Mouse (Mus musculus): ENCODE results near the gene Abtb1. TPM values are rescaled to one million over a fixed set of nuclear protein-coding genes. Genes with fewer than 3 reads are reported as not detected.
A peak's percentile ranks its signal among the peaks of the same experiment; 100 is the strongest.

The Abtb1 gene
- total RNA-seq, 2 experiments from 2014 or later = 49.9 to 178 TPM

- no peak for ATAC-seq (replicated peaks; ENCODE audit: low FRiP score, poor library complexity, severe bottlenecking)
These were observed 15.5 kb upstream of the Abtb1 start for GRCm38 (mm10) chr6:88857249-88857648.

GRCm38 (mm10) chr6:88855636-88856035 lies 13.9 kb upstream of the Abtb1 start:
- ATAC-seq (replicated peaks; ENCODE audit: low FRiP score, poor library complexity, severe bottlenecking) = peak; percentile 68; the same call in 1 of the 2 replicates

GRCm38 (mm10) chr6:88854509-88854908 lies 12.7 kb upstream of the Abtb1 start:
- no peak for ATAC-seq (replicated peaks; ENCODE audit: low FRiP score, poor library complexity, severe bottlenecking)

- ATAC-seq (replicated peaks; ENCODE audit: low FRiP score, poor library complexity, severe bottlenecking) = no peak
These were observed 8.2 kb upstream of the Abtb1 start for GRCm38 (mm10) chr6:88850034-88850433.

- peak; percentile 46; the same call in 1 of the 2 replicates for ATAC-seq (replicated peaks; ENCODE audit: low FRiP score, poor library complexity, severe bottlenecking)
These were observed 7.5 kb upstream of the Abtb1 start for GRCm38 (mm10) chr6:88849270-88849669.

- no peak for ATAC-seq (replicated peaks; ENCODE audit: low FRiP score, poor library complexity, severe bottlenecking)
These were observed 5.8 kb upstream of the Abtb1 start for GRCm38 (mm10) chr6:88847571-88847970.

- no peak for ATAC-seq (replicated peaks; ENCODE audit: low FRiP score, poor library complexity, severe bottlenecking)
These were observed 3.2 kb upstream of the Abtb1 start for GRCm38 (mm10) chr6:88844901-88845565.

GRCm38 (mm10) chr6:88843781-88844725 lies 2.3 kb upstream of the Abtb1 start:
- no peak for ATAC-seq (replicated peaks; ENCODE audit: low FRiP score, poor library complexity, severe bottlenecking)

- ATAC-seq (replicated peaks; ENCODE audit: low FRiP score, poor library complexity, severe bottlenecking) = no peak
These were observed 1.5 kb upstream of the Abtb1 start for GRCm38 (mm10) chr6:88843241-88843640.

- no peak for ATAC-seq (replicated peaks; ENCODE audit: low FRiP score, poor library complexity, severe bottlenecking)
These were observed 957 bp upstream of the Abtb1 start for GRCm38 (mm10) chr6:88842731-88843151.

GRCm38 (mm10) chr6:88841514-88841780 lies 337 bp downstream of the Abtb1 start:
- peak; percentile 37 for ATAC-seq (replicated peaks; ENCODE audit: low FRiP score, poor library complexity, severe bottlenecking)

GRCm38 (mm10) chr6:88840791-88841513 lies 832 bp downstream of the Abtb1 start:
- ATAC-seq (replicated peaks; ENCODE audit: low FRiP score, poor library complexity, severe bottlenecking) = no peak

- ATAC-seq (replicated peaks; ENCODE audit: low FRiP score, poor library complexity, severe bottlenecking) = no peak
These were observed 1.6 kb downstream of the Abtb1 start for GRCm38 (mm10) chr6:88840211-88840610.

- no peak for ATAC-seq (replicated peaks; ENCODE audit: low FRiP score, poor library complexity, severe bottlenecking)
These were observed 2.4 kb downstream of the Abtb1 start for GRCm38 (mm10) chr6:88839135-88839970.

- ATAC-seq (replicated peaks; ENCODE audit: low FRiP score, poor library complexity, severe bottlenecking) = no peak
These were observed 3.2 kb downstream of the Abtb1 start for GRCm38 (mm10) chr6:88838613-88839012.

- no peak for ATAC-seq (replicated peaks; ENCODE audit: low FRiP score, poor library complexity, severe bottlenecking)
These were observed 3.8 kb downstream of the Abtb1 start for GRCm38 (mm10) chr6:88837999-88838398.

- no peak for ATAC-seq (replicated peaks; ENCODE audit: low FRiP score, poor library complexity, severe bottlenecking)
These were observed 5.5 kb downstream of the Abtb1 start for GRCm38 (mm10) chr6:88836178-88836819.

- peak; percentile 84 for ATAC-seq (replicated peaks; ENCODE audit: low FRiP score, poor library complexity, severe bottlenecking)
These were observed 6.7 kb downstream of the Abtb1 start for GRCm38 (mm10) chr6:88835047-88835446.
